Mouse (Mus musculus) cerebellum, adult 9-11 months (tissue): ENCODE data around the gene Fbp2.
"Not testable (repeated sequence)": the region's sequence is repeated elsewhere in the genome, so short reads cannot be mapped to it uniquely, and the experiment has no call there.

Experiments used
- DNase-seq: peaks from one replicate; pipeline ENCODE4 v3.0.0; 2022

The Fbp2 gene

DNA sequence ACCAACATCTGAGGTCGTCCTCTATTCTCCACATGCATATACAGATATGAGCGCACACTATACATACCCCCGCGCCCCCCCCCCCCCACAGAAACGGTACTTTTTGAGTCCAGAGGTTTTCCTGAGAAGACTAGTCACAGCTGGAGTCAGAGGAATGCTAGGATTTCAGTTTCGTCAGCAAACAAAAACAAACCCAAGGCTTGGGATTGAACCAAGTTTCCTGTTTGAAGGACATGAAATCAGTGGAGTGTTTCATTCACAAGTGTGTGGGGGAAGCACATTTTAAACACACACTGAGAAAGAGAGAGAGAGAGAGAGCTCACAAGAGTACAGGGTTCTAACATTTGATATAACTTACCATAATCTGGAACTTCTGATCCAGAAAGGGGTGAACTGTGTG is 5.5 kb upstream of the Fbp2 start:
- no peak for DNase-seq

DNA sequence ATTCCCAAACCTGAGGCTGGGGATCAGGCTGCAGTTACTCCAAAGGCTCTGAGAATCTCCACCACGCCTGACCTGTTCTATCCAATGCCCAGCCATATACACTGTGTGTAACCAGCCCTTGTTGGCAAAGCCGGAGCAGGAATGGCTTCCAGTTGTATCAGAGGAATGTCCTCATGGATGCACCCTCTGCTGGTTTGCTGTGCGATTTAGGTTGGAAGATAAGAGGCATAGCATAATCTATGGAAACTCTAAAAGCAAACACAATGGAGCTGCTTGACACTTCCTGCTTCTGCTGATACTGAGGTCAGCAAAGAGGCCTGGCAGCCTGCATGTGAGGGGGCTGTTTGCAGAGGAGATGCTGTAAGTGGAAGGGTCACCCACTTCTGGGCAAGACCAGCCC is 4.7 kb upstream of the Fbp2 start:
- DNase-seq = no peak

DNA sequence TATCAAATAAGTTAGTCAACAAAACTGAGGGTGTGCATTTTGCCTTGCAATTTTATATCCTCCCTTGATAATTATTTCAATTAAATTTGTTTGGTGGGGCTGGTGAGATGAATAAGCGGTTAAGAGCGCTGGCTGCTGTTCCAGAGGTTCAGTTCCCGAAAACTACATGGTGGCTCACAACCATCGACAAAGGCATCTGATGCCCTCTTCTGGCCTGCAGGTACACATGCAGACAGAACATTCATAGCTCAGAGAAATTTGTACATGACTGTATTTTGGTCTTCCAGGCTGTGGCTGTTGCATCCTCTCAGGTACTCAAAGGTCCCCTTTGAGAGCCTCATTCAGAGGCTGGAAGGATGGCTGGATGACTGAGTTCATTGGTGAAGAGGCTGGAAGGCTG is 1.8 kb upstream of the Fbp2 start:
- DNase-seq = no peak

DNA sequence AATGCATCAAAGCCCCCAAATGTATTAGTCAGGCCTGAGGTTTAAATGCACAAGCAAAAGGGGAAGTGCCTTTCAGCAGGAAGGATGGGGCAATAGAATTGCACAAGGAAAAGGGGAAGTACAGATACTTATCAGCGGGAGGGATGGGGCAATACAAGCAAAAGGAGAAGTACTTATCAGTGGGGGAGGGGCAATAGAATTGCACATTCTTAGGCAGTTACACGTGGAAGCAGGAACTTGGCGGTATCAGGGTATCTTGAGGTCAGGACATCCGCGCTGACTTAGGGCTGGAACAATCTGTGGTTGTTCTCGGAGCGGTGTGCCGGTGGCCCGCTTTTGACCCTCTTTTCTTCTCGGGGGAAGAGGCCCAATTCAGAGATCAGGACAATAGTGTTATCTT is 1.0 kb upstream of the Fbp2 start:
- not testable (repeated sequence) for DNase-seq

DNA sequence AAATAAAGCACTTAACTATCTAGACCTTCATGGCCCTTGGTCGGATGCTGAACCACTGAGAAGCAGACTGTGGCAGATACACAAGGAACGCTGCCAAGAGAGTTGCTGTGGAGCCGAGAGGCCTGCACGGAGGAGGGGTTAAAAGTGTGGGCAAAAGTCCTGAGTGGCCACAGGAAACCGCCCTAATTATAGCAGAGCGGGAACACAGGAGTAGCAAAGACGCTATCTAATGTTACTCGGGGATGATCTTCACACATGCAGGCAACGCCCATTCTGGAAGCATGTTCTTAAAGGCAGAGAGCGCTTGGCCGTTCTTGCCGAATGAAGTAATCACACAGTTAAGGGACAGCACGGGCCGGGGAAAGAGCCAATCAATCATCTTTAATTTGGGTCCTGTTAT is 1.4 kb downstream of the Fbp2 start:
- no peak for DNase-seq

DNA sequence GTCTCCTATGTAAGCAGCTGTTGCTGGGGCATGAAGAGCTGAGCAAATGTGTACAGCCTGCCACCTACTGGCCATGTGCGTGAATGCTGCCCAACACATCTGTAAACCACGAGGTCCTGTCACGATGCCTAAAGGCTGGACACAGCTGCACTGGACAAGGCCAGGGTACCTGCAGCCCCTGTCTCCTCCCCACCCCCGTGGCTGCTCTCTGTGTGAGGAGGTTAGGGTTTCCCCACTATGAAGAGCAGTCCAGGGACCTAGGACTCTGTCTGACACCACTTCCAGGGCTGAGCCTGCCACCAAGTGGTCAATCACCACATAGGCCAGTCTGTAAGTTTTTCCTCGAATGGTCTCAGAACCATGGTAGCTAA is 1.9 kb downstream of the Fbp2 start:
- DNase-seq = peak; percentile 26

DNA sequence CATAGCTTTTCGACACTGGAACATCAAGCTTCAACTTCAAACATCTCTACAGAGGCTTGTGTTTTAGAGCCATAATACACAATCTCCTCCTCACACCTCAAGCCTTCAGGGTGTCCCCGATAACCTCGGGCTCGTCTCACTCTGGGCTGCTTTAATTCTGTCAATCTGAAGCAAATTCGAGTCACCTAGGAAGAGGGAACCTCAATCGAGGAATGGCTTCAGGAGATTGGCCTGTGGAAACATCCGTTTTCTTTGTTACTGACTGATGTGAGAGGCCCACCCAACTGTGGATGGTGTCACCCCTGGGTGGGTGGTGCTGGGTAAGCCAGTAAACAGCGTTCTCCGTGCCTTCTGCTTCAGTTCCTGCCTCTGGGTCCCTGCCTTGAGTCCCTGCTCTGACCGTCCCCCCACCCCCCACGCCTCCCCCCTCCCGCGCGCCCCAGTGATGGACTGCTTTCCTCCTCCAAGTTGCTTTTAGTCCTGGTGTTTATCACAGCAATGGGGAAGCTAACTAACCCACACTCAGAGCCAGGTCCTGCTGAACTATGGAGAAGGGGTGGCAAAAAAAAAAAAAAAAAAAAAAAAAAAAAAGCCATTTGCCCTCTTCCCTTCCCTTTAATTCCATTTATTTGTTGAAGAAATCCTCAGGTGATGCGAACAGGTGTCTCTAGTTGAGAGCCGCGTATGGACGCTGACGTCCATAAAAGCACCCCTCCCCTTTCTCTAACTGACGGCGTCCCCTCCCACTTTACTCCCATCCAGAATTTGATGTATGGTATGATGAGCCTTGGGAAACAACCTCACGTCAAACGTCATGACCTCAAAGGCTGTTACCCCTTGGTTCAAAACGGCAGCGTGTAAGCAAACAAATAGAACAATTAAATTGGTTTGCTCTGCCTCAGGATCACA is 2.6 kb downstream of the Fbp2 start:
- no peak for DNase-seq

DNA sequence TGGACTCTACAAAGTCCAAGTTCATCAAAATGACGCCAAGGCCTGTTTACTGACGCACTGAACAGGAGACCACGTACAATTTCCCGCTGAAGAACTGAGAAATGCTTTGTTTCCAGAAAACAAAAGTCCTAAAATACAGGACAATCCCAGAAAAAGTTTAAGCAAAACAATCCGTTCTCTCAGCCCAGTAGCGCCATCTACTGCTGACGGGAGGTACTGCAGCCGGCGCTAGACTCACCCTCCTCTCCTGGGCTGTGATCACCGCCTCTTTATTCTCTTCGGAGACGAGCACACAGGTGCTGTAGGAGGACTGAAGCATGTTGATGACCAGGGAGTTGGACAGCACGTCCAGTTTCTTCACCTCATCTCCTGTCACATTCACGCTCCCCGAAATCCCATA is 3.6 kb downstream of the Fbp2 start:
- DNase-seq = peak; percentile 12

DNA sequence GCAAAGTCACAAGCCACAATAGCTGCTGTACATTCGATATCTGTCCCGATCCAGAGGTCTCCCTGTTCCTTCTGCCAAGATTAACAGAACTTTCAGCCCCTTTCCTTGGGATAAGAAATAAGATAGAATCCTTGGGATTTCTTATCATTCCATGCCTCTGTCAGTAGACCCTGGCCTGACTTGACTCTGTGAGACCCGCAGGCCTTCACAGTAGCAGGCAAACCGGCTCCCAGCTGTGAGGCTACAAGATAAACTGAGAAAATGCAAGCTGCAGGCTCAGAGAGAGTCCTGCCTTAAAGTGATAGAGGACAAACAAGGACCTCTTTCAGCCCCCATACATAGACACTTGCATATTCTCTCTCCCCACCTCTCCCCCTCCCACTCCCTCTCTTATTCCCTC is 24.9 kb downstream of the Fbp2 start:
- no peak for DNase-seq

DNA sequence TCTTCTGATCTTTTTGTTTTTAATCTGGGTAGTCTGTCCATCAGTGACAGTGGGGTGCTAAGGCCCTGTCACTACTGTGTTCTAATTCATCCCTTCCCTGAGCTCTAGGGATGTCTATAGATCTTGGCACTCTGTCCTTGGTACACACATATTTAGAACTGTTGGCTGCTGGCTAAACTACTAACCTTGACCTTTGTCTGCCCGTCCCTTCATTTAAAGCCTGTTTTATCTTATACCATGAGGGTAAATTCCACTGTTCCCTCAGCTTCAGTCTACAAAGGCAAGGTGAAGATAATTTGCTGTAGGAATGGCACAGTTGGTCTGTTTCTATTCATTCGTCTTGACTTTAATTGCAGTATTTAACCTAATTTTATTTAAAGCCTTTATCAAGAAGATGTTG is 26.0 kb downstream of the Fbp2 start:
- no peak for DNase-seq

DNA sequence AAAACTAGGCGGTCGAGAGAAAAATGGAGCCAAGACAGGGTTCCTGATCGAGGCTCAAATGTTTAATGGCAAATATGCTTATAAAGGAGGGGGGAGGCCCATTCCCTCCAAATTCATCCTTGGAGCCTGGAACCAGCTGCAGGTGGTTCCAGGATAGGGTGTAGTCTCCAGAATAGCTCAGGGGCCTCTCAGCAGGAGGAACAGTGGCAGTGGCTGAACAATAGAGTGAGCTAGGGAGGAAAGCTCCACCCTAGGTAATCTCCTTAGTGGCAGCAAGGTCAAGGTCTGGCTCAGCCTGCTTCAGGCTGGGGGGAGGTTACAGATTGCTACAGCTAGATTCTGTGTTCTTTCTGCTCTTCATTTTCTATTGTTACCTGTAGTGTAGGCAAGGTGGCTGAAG is 42.5 kb downstream of the Fbp2 start:
- DNase-seq = not testable (repeated sequence)

DNA sequence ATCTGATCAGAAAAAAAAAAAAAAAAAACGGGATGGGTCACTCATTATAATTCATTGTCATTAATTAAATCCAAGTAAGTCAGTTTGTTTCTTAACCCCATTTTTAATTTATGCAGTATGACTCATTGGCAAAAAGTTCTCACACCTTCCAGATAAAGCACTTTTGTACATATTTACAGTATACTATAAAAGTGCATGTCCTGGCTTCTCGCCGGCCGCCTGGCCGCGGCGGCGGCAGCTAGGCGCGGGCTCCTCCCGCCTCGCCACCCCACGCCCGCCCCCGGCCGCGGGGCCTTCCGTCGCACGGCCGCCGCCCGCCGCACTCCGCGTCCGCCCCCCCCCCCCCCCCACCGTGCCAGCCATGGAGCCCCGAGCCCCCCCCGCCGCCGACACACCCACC is 45.5 kb downstream of the Fbp2 start:
- DNase-seq = no peak

DNA sequence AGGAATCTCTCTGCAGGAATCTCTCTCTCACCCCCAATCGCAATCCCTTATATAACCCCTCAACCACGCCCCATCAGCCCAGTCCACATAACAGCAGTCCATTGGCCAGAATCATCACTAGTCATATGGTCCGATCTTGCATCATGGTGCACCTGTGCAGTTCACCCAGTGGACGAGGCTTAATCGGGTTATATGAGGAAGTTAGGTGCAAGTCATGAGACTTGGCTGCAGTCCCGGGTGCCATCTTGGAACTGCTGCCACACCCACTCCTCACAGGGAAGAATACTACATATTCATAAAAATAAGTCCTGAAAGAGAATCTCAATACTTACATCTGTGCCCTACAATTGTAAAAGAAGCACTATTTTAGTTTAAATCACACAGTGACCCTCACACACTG is 50.2 kb downstream of the Fbp2 start:
- not testable (repeated sequence) for DNase-seq
